Mouse (Mus musculus): ENCODE results near the gene Vmn2r48. TPM values are rescaled to one million over a fixed set of nuclear protein-coding genes. Genes with fewer than 3 reads are reported as not detected.
"Not testable (repeated sequence)": the region's sequence is repeated elsewhere in the genome, so short reads cannot be mapped to it uniquely, and the experiment has no call there.

Gene Vmn2r48
- polyA plus RNA-seq (2014; fragmentation: Nextera tagmentation; extraction: Ambion mirVana) = not detected in 2 replicates

- not testable (repeated sequence) for ATAC-seq (replicated peaks; ENCODE audit: low FRiP score, low TSS enrichment, low read depth); H3K4me1 ChIP-seq (replicated peaks; ENCODE audit: control insufficient read depth, insufficient read depth, low read length); H3K27ac ChIP-seq (ENCODE audit: low read depth); H3K9ac ChIP-seq (ENCODE audit: low read length); H3K27me3 ChIP-seq (replicated peaks; ENCODE audit: control insufficient read depth, insufficient read depth, low read length); H3K4me2 ChIP-seq (ENCODE audit: low read length); H3K9me3 ChIP-seq (ENCODE audit: control insufficient read depth, low read length); DNase-seq (ENCODE audit: low spot score); H3K36me3 ChIP-seq (ENCODE audit: control insufficient read depth, insufficient read depth, low read length); H3K4me3 ChIP-seq (ENCODE audit: low read depth, low read length)
- WGBS = 81% methylated on average over 2 of the region's 2 CpGs
Observed at GRCm38 (mm10) chr7:9953485-9953884, at the start of gene Vmn2r48. TSS of gene Vmn2r48 (minus strand) at chr7:9953585.

DNA sequence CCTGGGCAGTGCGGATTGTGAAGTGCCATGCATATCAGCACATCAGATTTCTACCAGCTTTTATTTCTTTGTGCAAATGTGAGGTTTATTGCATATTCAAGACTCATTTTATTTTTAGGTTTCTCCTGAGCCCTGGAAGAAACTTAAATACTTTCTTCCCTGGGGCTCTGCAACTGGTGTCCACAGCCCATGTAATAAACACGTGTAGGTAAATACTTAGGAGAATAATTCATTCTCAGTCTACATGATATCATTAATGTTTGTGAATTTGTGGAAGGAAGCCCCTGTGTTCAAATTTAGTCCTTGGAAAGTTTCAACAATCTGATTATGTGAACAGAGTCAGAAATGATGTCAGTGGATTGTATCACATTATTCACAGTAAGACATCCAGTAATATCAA is 38.8 kb upstream of the Vmn2r48 start, which contains the start of gene Vmn2r49:
TSS of gene Vmn2r49 (minus strand) at position 101 of the 400 bp plus-strand sequence.
- not testable (repeated sequence) for DNase-seq (ENCODE audit: low spot score); H3K9ac ChIP-seq (ENCODE audit: low read length); H3K27me3 ChIP-seq (replicated peaks; ENCODE audit: control insufficient read depth, insufficient read depth, low read length); H3K4me2 ChIP-seq (ENCODE audit: low read length); H3K4me3 ChIP-seq (ENCODE audit: low read depth, low read length); H3K27ac ChIP-seq (ENCODE audit: low read depth); ATAC-seq (replicated peaks; ENCODE audit: low FRiP score, low TSS enrichment, low read depth); H3K36me3 ChIP-seq (ENCODE audit: control insufficient read depth, insufficient read depth, low read length); H3K4me1 ChIP-seq (replicated peaks; ENCODE audit: control insufficient read depth, insufficient read depth, low read length); H3K9me3 ChIP-seq (ENCODE audit: control insufficient read depth, low read length)
- WGBS = no CpG with 5 or more reads among the region's 2 CpGs

Other genes starting within 250 kb of the Vmn2r48 start
- gene Vmn2r46, start 183.0 kb downstream of the Vmn2r48 start, polyA plus RNA-seq (2014; fragmentation: Nextera tagmentation; extraction: Ambion mirVana) = not detected in 2 replicates
- not detected in 2 replicates for gene Vmn2r47, start 112.3 kb downstream of the Vmn2r48 start, polyA plus RNA-seq (2014; fragmentation: Nextera tagmentation; extraction: Ambion mirVana)
- gene Vmn2r49, start 38.7 kb upstream of the Vmn2r48 start, polyA plus RNA-seq (2014; fragmentation: Nextera tagmentation; extraction: Ambion mirVana) = not detected in 2 replicates
- not detected in 2 replicates for gene Vmn2r50, start 99.7 kb upstream of the Vmn2r48 start, polyA plus RNA-seq (2014; fragmentation: Nextera tagmentation; extraction: Ambion mirVana)
- not detected in 2 replicates for gene Vmn2r51, start 152.2 kb upstream of the Vmn2r48 start, polyA plus RNA-seq (2014; fragmentation: Nextera tagmentation; extraction: Ambion mirVana)
- not detected in 2 replicates for gene Vmn2r52, start 223.0 kb upstream of the Vmn2r48 start, polyA plus RNA-seq (2014; fragmentation: Nextera tagmentation; extraction: Ambion mirVana)